Comparison of ENCODE assay signal across 7 mouse cellular contexts in genomic region chr7:127513781-127514180, GRCm38 (mm10). TPM values are rescaled to one million over a fixed set of nuclear protein-coding genes. Genes with fewer than 3 reads are reported as not detected.
DNase-seq lines count a peak whose midpoint lies in the region; ATAC-seq lines count a peak whose summit lies in the region.

No protein-coding gene starts in this region.

- H3K9ac ChIP-seq in neural tube, embryonic 11.5 days (ENCODE audit: low read length): no peak overlapping the region
- H3K9ac ChIP-seq in forebrain, embryonic 15.5 days (replicated peaks): no peak overlapping the region
- H3K9ac ChIP-seq in limb, embryonic 15.5 days: no peak overlapping the region

- H3K4me2 ChIP-seq in neural tube, embryonic 11.5 days (ENCODE audit: low read depth): peak overlapping the region; percentile 40
- peak overlapping the region; percentile 57; the same call in 1 of the 2 replicates for H3K4me2 ChIP-seq in forebrain, embryonic 15.5 days (replicated peaks)
- H3K4me2 ChIP-seq in limb, embryonic 15.5 days: peak overlapping the region; percentile 56; the same call in 1 of the 2 replicates

- H3K9me3 ChIP-seq in neural tube, embryonic 11.5 days (ENCODE audit: control insufficient read depth, low read length): no peaks in the 10 kb centered on the region
- no peaks in the 10 kb centered on the region for H3K9me3 ChIP-seq in forebrain, embryonic 15.5 days
- H3K9me3 ChIP-seq in limb, embryonic 15.5 days: no peaks in the 10 kb centered on the region

- peak overlapping the region; percentile 82; the same call in 1 of the 2 replicates for H3K4me3 ChIP-seq in neural tube, embryonic 11.5 days (ENCODE audit: low read depth, low read length)
- H3K4me3 ChIP-seq in forebrain, embryonic 15.5 days: peak overlapping the region; percentile 89
- H3K4me3 ChIP-seq in limb, embryonic 15.5 days: peak overlapping the region; percentile 82; the same call in 1 of the 2 replicates

- 89% methylated on average over 3 of the region's 3 CpGs for WGBS in neural tube, embryonic 11.5 days
- 81% methylated on average over 3 of the region's 3 CpGs for WGBS in forebrain, embryonic 15.5 days
- WGBS in limb, embryonic 15.5 days: 58% methylated on average over 3 of the region's 3 CpGs

- peaks cover 7% of the 10 kb centered on the region; the same call in 1 of the 2 replicates for H3K4me1 ChIP-seq in neural tube, embryonic 11.5 days (ENCODE audit: control insufficient read depth, insufficient read depth, low read length)
- peaks cover 26% of the 10 kb centered on the region for H3K4me1 ChIP-seq in forebrain, embryonic 15.5 days
- peaks cover 14% of the 10 kb centered on the region for H3K4me1 ChIP-seq in limb, embryonic 15.5 days

- H3K27me3 ChIP-seq in neural tube, embryonic 11.5 days (ENCODE audit: control insufficient read depth, insufficient read depth, low read length): no peaks in the 10 kb centered on the region
- no peaks in the 10 kb centered on the region for H3K27me3 ChIP-seq in forebrain, embryonic 15.5 days
- H3K27me3 ChIP-seq in limb, embryonic 15.5 days: no peaks in the 10 kb centered on the region

- DNase-seq in neural tube, embryonic 11.5 days (ENCODE audit: low spot score): no peak
- DNase-seq in neural tube, embryonic 10.5 days (ENCODE audit: extremely low spot score, low spot score): no peak
- no peak for DNase-seq in urinary bladder, postnatal 10 days (ENCODE audit: low spot score)
- DNase-seq in spleen, postnatal 10 days (ENCODE audit: low spot score in 2 of 2): no peak
- no peak for DNase-seq in thymus, postnatal 36 days

- H3K36me3 ChIP-seq in neural tube, embryonic 11.5 days (ENCODE audit: control insufficient read depth, insufficient read depth, low read length): 0 out of 2 replicates have a peak, but pooled peaks cover 2% of the 10 kb centered on the region
- peaks cover 36% of the 10 kb centered on the region for H3K36me3 ChIP-seq in forebrain, embryonic 15.5 days
- H3K36me3 ChIP-seq in limb, embryonic 15.5 days: peaks cover 31% of the 10 kb centered on the region

- H3K27ac ChIP-seq in neural tube, embryonic 11.5 days (ENCODE audit: low read depth, low read length): no peak overlapping the region
- H3K27ac ChIP-seq in forebrain, embryonic 15.5 days (replicated peaks): 0 out of 2 replicates have a peak overlapping the region, but pooled peaks have one; percentile 0
- 0 out of 2 replicates have a peak overlapping the region, but pooled peaks have one; percentile 99 for H3K27ac ChIP-seq in limb, embryonic 15.5 days

- ATAC-seq in neural tube, embryonic 11.5 days (ENCODE audit: insufficient read depth, low FRiP score, low TSS enrichment): no peak
- ATAC-seq in forebrain, embryonic 15.5 days (replicated peaks): no peak
- ATAC-seq in limb, embryonic 15.5 days (ENCODE audit: insufficient number of reproducible peaks, low FRiP score, low TSS enrichment, low read depth): no peak

RNA-seq across cellular contexts. Expression of gene Srcap, which starts 2.0 kb away (rescaled TPM):
- 58.3 and 66.0 TPM in 2 replicates for polyA plus RNA-seq in neural tube, embryonic 11.5 days (2014; fragmentation: Nextera tagmentation; extraction: Ambion mirVana)
- polyA plus RNA-seq in forebrain, embryonic 15.5 days (2015; fragmentation: Nextera tagmentation; extraction: Ambion mirVana): 54.1 and 64.2 TPM in 2 replicates
- polyA plus RNA-seq in limb, embryonic 15.5 days (2015; fragmentation: Nextera tagmentation; extraction: Ambion mirVana): 37.6 and 40.0 TPM in 2 replicates

RNA-seq across cellular contexts. Expression of gene Gm42715, which starts 5.6 kb away (rescaled TPM):
- 18.4 TPM in 2 replicates for polyA plus RNA-seq in neural tube, embryonic 11.5 days (2014; fragmentation: Nextera tagmentation; extraction: Ambion mirVana)
- polyA plus RNA-seq in forebrain, embryonic 15.5 days (2015; fragmentation: Nextera tagmentation; extraction: Ambion mirVana): 17.2 and 17.7 TPM in 2 replicates
- polyA plus RNA-seq in limb, embryonic 15.5 days (2015; fragmentation: Nextera tagmentation; extraction: Ambion mirVana): 12.3 and 13.1 TPM in 2 replicates

RNA-seq across cellular contexts. Expression of gene Fbrs, which starts 34.8 kb away (rescaled TPM):
- polyA plus RNA-seq in neural tube, embryonic 11.5 days (2014; fragmentation: Nextera tagmentation; extraction: Ambion mirVana): 15.4 and 17.1 TPM in 2 replicates
- polyA plus RNA-seq in forebrain, embryonic 15.5 days (2015; fragmentation: Nextera tagmentation; extraction: Ambion mirVana): 12.7 and 13.2 TPM in 2 replicates
- polyA plus RNA-seq in limb, embryonic 15.5 days (2015; fragmentation: Nextera tagmentation; extraction: Ambion mirVana): 13.7 and 16.0 TPM in 2 replicates

RNA-seq across cellular contexts. Expression of gene Tmem265, which starts 47.4 kb away (rescaled TPM):
- 6.9 and 9.2 TPM in 2 replicates for polyA plus RNA-seq in neural tube, embryonic 11.5 days (2014; fragmentation: Nextera tagmentation; extraction: Ambion mirVana)
- 3.7 and 5.3 TPM in 2 replicates for polyA plus RNA-seq in forebrain, embryonic 15.5 days (2015; fragmentation: Nextera tagmentation; extraction: Ambion mirVana)
- polyA plus RNA-seq in limb, embryonic 15.5 days (2015; fragmentation: Nextera tagmentation; extraction: Ambion mirVana): 8.7 and 12.1 TPM in 2 replicates

RNA-seq across cellular contexts. Expression of gene Prr14, which starts 54.4 kb away (rescaled TPM):
- 55.5 and 71.8 TPM in 2 replicates for polyA plus RNA-seq in neural tube, embryonic 11.5 days (2014; fragmentation: Nextera tagmentation; extraction: Ambion mirVana)
- 48.5 and 50.9 TPM in 2 replicates for polyA plus RNA-seq in forebrain, embryonic 15.5 days (2015; fragmentation: Nextera tagmentation; extraction: Ambion mirVana)
- polyA plus RNA-seq in limb, embryonic 15.5 days (2015; fragmentation: Nextera tagmentation; extraction: Ambion mirVana): 37.4 and 45.2 TPM in 2 replicates
